Mouse (Mus musculus): ENCODE data around the gene Blmh.

- TF ChIP-seq GATA1 (IDR thresholded peaks at IDR 0.05; ENCODE audit: low read length) (no peak), TAL1 (IDR thresholded peaks at IDR 0.05; ENCODE audit: low read length) (no peak)
Observed at GRCm38 (mm10) chr11:76914366-76914765, 10.2 kb upstream of the Blmh start.

All from erythroblast, embryonic 14.5 days (primary cell).